Mouse (Mus musculus): ENCODE measurements around the gene Epha7.

- TF ChIP-seq CTCF (conservative IDR thresholded peaks at IDR 0.05; ENCODE audit: low read length) (no peak), NANOG (IDR thresholded peaks at IDR 0.05; ENCODE audit: borderline replicate concordance, low read length) (no peak), POU5F1 (IDR thresholded peaks at IDR 0.05; ENCODE audit: borderline replicate concordance, low read length) (no peak)
Measured at GRCm38 (mm10) chr4:29010333-29010732, 197.4 kb downstream of the Epha7 start.
